ENCODE assay signal across 10 mouse cellular contexts in the genomic region with DNA sequence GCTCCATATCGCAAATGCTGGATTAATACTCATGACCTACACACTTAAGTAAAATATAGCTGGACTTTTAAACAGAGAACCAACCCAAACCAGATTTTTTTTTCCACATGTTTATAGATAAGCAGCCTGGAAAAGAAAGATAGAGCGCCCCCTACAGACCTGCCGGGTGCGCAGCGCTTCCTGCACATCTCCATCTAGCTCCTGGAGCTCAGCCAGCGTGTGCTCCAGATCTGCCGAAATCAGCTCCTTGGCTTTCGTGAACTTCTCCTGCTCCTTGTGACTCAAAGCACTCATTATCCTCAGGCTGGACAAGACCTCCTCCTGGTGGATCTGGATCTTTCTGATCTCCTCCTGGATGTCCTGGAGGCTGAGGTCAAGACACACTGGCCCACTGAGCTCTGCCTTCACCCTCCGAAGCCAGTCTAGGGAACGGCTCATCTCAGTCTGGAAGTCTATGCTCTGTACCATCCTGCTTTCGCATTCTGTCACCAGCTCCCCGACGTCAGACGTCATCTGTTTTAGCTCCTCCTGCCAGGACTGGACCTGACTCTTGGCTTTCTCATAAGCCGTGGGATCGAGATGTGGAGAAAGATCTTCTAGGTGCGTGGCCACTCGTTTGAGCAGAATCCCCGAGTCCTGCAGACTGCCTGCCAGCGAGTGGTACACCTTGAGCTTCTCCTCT.
DNase-seq lines count a peak whose midpoint lies in the region; ATAC-seq and TF ChIP-seq lines count a peak whose summit lies in the region.
"Had no signal": no experiment of that assay in that cellular context is flagged by ENCODE, and none has a peak within 500 bp of the region (broad histone marks: within the 10 kb centered on the region; RNA-seq: fewer than 3 reads in every experiment).

No protein-coding gene starts in this region.

- H3K4me1 ChIP-seq in ES-Bruce4 (ENCODE audit: control insufficient read depth, insufficient read depth, low read length): no peaks in the 10 kb centered on the region
- no peaks in the 10 kb centered on the region; a peak in 1 of 4 replicates for H3K4me1 ChIP-seq in liver, embryonic 14.5 days (replicated peaks; ENCODE audit: control insufficient read depth in 2 of 2, insufficient read depth in 2 of 2, low read length in 1 of 2)
- H3K4me1 ChIP-seq in midbrain, embryonic 15.5 days: no peaks in the 10 kb centered on the region
- H3K4me1 ChIP-seq: heart, embryonic 15.5 days had no signal

- H3K9ac ChIP-seq in ES-Bruce4 (ENCODE audit: low read depth, poor library complexity, severe bottlenecking): no peak overlapping the region
- no peak overlapping the region for H3K9ac ChIP-seq in liver, embryonic 14.5 days (replicated peaks)
- no peak overlapping the region for H3K9ac ChIP-seq in midbrain, embryonic 15.5 days
- H3K9ac ChIP-seq: heart, embryonic 15.5 days had no signal

- H3K27me3 ChIP-seq in ES-Bruce4 (ENCODE audit: control insufficient read depth, insufficient read depth, low read length, poor library complexity, severe bottlenecking): no peaks in the 10 kb centered on the region
- H3K27me3 ChIP-seq in liver, embryonic 14.5 days (ENCODE audit: control insufficient read depth, insufficient read depth, low read length): no peaks in the 10 kb centered on the region
- no peaks in the 10 kb centered on the region for H3K27me3 ChIP-seq in midbrain, embryonic 15.5 days (replicated peaks)
- H3K27me3 ChIP-seq: heart, embryonic 15.5 days had no signal

- no peaks in the 10 kb centered on the region for H3K9me3 ChIP-seq in ES-Bruce4 (replicated peaks; ENCODE audit: control insufficient read depth, insufficient read depth, low read length, poor library complexity, severe bottlenecking)
- H3K9me3 ChIP-seq in liver, embryonic 14.5 days (ENCODE audit: control insufficient read depth, low read length): no peaks in the 10 kb centered on the region
- H3K9me3 ChIP-seq in midbrain, embryonic 15.5 days: no peaks in the 10 kb centered on the region
- H3K9me3 ChIP-seq: heart, embryonic 15.5 days had no signal

- TF ChIP-seq CTCF in ES-Bruce4 (IDR thresholded peaks at IDR 0.05; ENCODE audit: low read depth, low read length): peak; percentile 37
- TF ChIP-seq CTCF in liver, embryonic 14.5 days (IDR thresholded peaks at IDR 0.05; ENCODE audit: low read depth): peak; percentile 69

- TF ChIP-seq POLR2A in ES-Bruce4 (IDR thresholded peaks at IDR 0.05; ENCODE audit: insufficient read depth, low read length): no peak

- TF ChIP-seq EP300 in ES-Bruce4 (IDR thresholded peaks at IDR 0.05; ENCODE audit: insufficient read depth, low read depth, low read length): no peak
- TF ChIP-seq EP300 in liver, embryonic 14.5 days (IDR thresholded peaks at IDR 0.05; ENCODE audit: low read depth): no peak

- ATAC-seq in liver, embryonic 14.5 days (ENCODE audit: insufficient read depth): no peak
- no peak for ATAC-seq in midbrain, embryonic 15.5 days (replicated peaks)

- no peak overlapping the region for H3K4me3 ChIP-seq in ES-Bruce4 (ENCODE audit: low read depth, low read length)
- no peak overlapping the region for H3K4me3 ChIP-seq in liver, embryonic 14.5 days (ENCODE audit: insufficient read depth in 1 of 2, low read depth in 2 of 2, low read length in 2 of 2)
- no peak overlapping the region for H3K4me3 ChIP-seq in midbrain, embryonic 15.5 days
- H3K4me3 ChIP-seq: heart, embryonic 15.5 days had no signal

- H3K27ac ChIP-seq in ES-Bruce4 (ENCODE audit: insufficient read depth, low read length): no peak overlapping the region
- H3K27ac ChIP-seq in liver, embryonic 14.5 days: no peak overlapping the region
- H3K27ac ChIP-seq in midbrain, embryonic 15.5 days: no peak overlapping the region
- H3K27ac ChIP-seq: heart, embryonic 15.5 days; macrophage had no signal

- 64% methylated on average over 20 of the region's 20 CpGs for WGBS in liver, embryonic 14.5 days (ENCODE audit: insufficient replicate concordance)
- 84% methylated on average over 20 of the region's 20 CpGs for WGBS in midbrain, embryonic 15.5 days

- DNase-seq in kidney, postnatal 10 days: peak; percentile 41
- DNase-seq in kidney, adult 11 months: no peak
- peak; percentile 56 to 70 for DNase-seq in cerebellum, adult 18-20 months
- no peak for DNase-seq in liver, embryonic 14.5 days (ENCODE audit: low read depth in 3 of 3, low spot score in 3 of 3)
- DNase-seq in yolk sac, embryonic 10.5 days (ENCODE audit: low spot score): no peak
- DNase-seq in layer of hippocampus, postnatal 14 days (ENCODE audit: low spot score in 2 of 2): no peak

- H3K4me2 ChIP-seq in liver, embryonic 14.5 days (ENCODE audit: low read depth): no peak overlapping the region
- no peak overlapping the region for H3K4me2 ChIP-seq in midbrain, embryonic 15.5 days
- H3K4me2 ChIP-seq: heart, embryonic 15.5 days had no signal

- H3K36me3 ChIP-seq in ES-Bruce4 (ENCODE audit: control insufficient read depth, insufficient read depth, low read length, poor library complexity, severe bottlenecking): no peaks in the 10 kb centered on the region
- no peaks in the 10 kb centered on the region for H3K36me3 ChIP-seq in liver, embryonic 14.5 days (replicated peaks; ENCODE audit: control insufficient read depth, insufficient read depth, low read depth)
- no peaks in the 10 kb centered on the region; the same call in 1 of the 2 replicates for H3K36me3 ChIP-seq in midbrain, embryonic 15.5 days (replicated peaks)

Comparison
In these comparisons a context has a peak if more than half of its experiments do, and no peak if none do; other contexts are left out.
1. DNase-seq: peak in kidney, postnatal 10 days (single experiment) and cerebellum, adult 18-20 months (2 of 2); none in kidney, adult 11 months (single experiment), liver, embryonic 14.5 days (0 of 3), yolk sac, embryonic 10.5 days (single experiment) and layer of hippocampus, postnatal 14 days (0 of 2).